ENCODE assay signal across 18 mouse cellular contexts in the genomic region with DNA sequence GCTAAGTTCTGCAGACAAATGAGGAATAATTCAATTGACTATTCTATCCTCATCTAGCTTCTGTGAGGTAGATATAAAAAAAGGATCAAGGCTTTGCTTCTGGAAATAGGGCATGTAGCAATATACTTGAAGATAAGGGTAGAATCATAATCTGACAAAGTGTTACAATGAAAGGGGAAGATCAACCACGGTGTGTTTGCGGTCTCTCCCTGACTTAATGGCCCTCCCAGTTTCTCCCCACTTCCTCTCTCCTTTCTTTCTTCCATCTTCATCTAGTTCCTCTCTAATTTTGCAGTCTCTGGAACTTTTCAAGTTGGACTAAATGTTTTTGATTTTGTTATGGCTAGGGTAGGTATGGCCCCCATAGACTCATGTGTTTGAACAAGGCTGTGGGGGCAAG.
DNase-seq lines count a peak whose midpoint lies in the region; ATAC-seq lines count a peak whose summit lies in the region.
"Had no signal": no experiment of that assay in that cellular context is flagged by ENCODE, and none has a peak within 500 bp of the region (broad histone marks: within the 10 kb centered on the region; RNA-seq: fewer than 3 reads in every experiment).

No protein-coding gene starts in this region.

- H3K4me2 ChIP-seq in midbrain, embryonic 16.5 days (ENCODE audit: low read length), result no peak overlapping the region
- H3K4me2 ChIP-seq: embryonic facial prominence, embryonic 12.5 days; forebrain, embryonic 13.5 days; forebrain, embryonic 15.5 days had no signal

- DNase-seq in 416B (ENCODE audit: low read depth), result peak; percentile 31
- DNase-seq in lung, postnatal 4 days, result no peak
- no peak for DNase-seq in embryo, embryonic 10.5 days (ENCODE audit: low spot score)
- DNase-seq: adrenal gland, adult 2 months; adrenal gland, postnatal 10 days; adrenal gland, postnatal 25 days; cerebellum, adult 11-12 months; cerebellum, adult 2 months; cerebellum, postnatal 10 days; cerebellum, postnatal 25 days; forebrain, postnatal 0 days had no signal

- H3K27me3 ChIP-seq in midbrain, embryonic 16.5 days (ENCODE audit: control insufficient read depth, insufficient read depth, low read depth, low read length), result no peaks in the 10 kb centered on the region
- H3K27me3 ChIP-seq: embryonic facial prominence, embryonic 12.5 days; forebrain, embryonic 13.5 days; forebrain, embryonic 15.5 days had no signal

- no peaks in the 10 kb centered on the region for H3K9me3 ChIP-seq in midbrain, embryonic 16.5 days (replicated peaks; ENCODE audit: control insufficient read depth, low read length, poor library complexity, severe bottlenecking)
- H3K9me3 ChIP-seq: embryonic facial prominence, embryonic 10.5 days; embryonic facial prominence, embryonic 12.5 days; forebrain, embryonic 13.5 days; forebrain, embryonic 15.5 days had no signal

- peak; percentile 95 for ATAC-seq in granulocyte monocyte progenitor cell, adult 5-6 weeks (replicated peaks; ENCODE audit: poor library complexity, severe bottlenecking)
- peak; percentile 77 for ATAC-seq in megakaryocyte, adult 5-6 weeks (ENCODE audit: poor library complexity, severe bottlenecking)
- ATAC-seq in midbrain, embryonic 16.5 days, result no peak
- ATAC-seq: forebrain, embryonic 13.5 days; forebrain, embryonic 15.5 days; forebrain, postnatal 0 days had no signal

- no peaks in the 10 kb centered on the region for H3K4me1 ChIP-seq in midbrain, embryonic 16.5 days (ENCODE audit: control insufficient read depth, insufficient read depth, low read length)
- H3K4me1 ChIP-seq: embryonic facial prominence, embryonic 10.5 days; embryonic facial prominence, embryonic 12.5 days; forebrain, embryonic 13.5 days; forebrain, embryonic 15.5 days had no signal

- H3K4me3 ChIP-seq in midbrain, embryonic 16.5 days (ENCODE audit: low read depth, low read length), result no peak overlapping the region
- H3K4me3 ChIP-seq: embryonic facial prominence, embryonic 10.5 days; embryonic facial prominence, embryonic 12.5 days; forebrain, embryonic 13.5 days; forebrain, embryonic 15.5 days had no signal

- no peak overlapping the region for H3K27ac ChIP-seq in midbrain, embryonic 16.5 days (ENCODE audit: low read length)
- H3K27ac ChIP-seq: embryonic facial prominence, embryonic 10.5 days; embryonic facial prominence, embryonic 12.5 days; forebrain, embryonic 13.5 days; forebrain, embryonic 15.5 days had no signal

- H3K9ac ChIP-seq in midbrain, embryonic 16.5 days (ENCODE audit: low read depth, low read length), result no peak overlapping the region
- H3K9ac ChIP-seq: embryonic facial prominence, embryonic 12.5 days; forebrain, embryonic 13.5 days; forebrain, embryonic 15.5 days; forebrain, postnatal 0 days had no signal

- 83% methylated on average over 2 of the region's 2 CpGs for WGBS in midbrain, embryonic 16.5 days

- H3K36me3 ChIP-seq in midbrain, embryonic 16.5 days (ENCODE audit: control insufficient read depth, insufficient read depth, low read length), result no peaks in the 10 kb centered on the region
- H3K36me3 ChIP-seq: embryonic facial prominence, embryonic 10.5 days; embryonic facial prominence, embryonic 12.5 days; forebrain, embryonic 15.5 days had no signal
